Mouse (Mus musculus): Measurements from ENCODE around the gene Mansc1. TPM values are rescaled to one million over a fixed set of nuclear protein-coding genes. Genes with fewer than 3 reads are reported as not detected.

The Mansc1 gene
- total RNA-seq, 2 experiments from 2014 or later = 3.2 to 4.0 TPM

DNA sequence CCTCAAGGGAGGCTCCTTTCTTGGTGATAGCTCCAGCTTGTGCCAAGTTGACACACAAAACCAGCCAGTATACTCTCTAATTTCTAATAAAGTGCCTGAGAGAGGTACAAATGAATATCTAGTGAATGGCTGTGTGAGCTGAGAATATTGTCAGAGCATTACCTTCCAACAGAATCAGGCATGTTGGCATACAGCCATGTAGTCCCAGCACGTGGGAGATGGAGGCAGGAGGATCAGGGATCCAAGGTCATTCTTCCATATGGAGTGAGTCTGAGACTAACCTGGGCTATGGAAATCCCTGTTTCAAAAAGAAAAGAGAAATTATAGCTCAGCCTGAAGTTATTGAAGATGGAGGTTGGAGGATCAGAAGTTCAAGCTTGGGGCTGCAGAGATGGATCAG lies 33.0 kb downstream of the Mansc1 start:
- DNase-seq = no peak

DNA sequence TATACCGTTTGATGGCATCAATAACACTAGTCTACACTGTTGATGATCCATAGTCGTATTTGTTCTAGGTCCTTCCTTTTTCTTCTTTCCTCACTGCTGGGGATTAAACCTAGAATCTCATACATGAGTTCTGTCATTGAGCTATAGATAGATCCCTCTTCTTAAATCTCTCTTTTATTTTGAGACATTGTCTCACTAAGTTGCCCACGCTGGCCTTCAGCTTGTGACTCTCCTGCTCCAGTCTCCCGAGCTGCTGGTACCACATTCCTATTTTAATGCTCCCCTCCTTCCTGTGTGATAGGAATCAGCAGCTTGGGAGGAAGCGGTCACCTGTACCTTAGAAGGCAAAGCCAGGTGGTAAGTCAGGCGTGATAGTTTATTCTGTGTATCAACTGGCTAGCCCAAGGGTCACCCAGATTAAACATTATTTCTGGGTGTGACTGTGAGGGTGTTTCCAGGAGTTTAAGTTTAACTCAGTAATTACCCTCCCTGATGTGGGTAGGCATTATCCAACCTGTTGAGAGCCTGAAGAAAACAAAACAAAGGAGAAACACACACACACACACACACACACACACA lies 34.5 kb downstream of the Mansc1 start:
- no peak for DNase-seq

DNA sequence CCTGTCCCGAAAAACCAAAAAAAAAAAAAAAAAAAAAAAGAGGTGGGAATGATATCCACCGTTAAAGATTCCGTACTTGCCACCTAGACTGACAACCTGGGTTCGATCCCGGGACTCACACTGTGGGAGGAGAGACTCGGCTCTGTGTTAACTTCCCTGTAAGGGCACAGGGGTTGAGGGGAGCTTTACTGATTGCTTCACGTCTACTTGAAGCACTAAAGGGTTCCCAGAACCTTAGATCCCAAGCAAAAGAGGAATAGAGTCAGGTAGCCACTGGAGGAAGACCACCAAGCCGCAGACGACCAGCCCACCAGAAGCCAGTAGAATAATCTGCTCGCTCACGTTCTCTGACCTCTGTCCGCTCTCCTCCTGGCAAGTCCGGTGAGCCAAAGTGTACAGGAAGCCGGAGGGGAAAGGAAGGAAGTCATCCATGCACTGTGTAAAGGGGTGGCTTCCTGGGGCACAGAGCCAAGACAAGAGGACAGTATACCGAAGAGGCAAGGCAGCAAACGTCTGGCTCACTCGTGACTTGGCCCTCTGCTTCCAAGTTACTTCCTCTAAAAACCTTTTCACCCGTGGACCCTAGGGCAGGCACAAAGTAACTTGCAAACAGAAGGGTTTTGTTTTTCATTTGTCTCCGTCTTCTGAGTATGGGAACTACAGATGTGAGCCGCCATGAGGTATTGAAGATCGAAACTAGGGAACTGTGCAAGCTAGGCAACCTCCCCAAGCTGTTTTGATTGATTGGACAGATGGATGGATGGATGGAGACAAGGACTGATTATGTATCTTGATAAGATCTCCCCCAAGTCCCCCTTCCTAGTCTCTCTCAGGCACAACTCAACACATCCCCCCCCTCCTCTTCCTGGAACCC lies 37.5 kb downstream of the Mansc1 start:
- peak; percentile 22 for DNase-seq

DNA sequence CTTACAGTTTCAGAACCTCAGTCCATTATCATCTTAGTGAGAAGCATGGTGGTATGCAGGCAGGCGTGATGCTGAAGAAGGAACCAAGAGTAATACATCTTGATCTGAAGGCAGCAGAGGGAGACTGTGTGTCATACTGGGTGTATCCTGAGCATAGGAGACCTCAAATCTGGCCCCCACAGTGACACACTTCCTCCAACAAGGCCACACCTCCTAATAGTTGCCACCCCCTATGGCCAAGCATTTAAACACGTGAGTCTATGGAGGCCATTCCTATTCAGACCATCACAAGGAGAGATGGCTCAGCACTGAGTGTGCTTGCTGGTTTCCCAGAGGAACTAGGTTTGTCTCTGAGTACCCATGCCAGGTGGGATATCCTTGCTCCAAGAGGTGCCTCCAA lies 40.7 kb downstream of the Mansc1 start:
- no peak for DNase-seq

- DNase-seq = no peak
These were observed 46.0 kb downstream of the Mansc1 start for GRCm38 (mm10) chr6:134586241-134586640.

GRCm38 (mm10) chr6:134584616-134585015 lies 47.7 kb downstream of the Mansc1 start:
- DNase-seq = no peak

DNA sequence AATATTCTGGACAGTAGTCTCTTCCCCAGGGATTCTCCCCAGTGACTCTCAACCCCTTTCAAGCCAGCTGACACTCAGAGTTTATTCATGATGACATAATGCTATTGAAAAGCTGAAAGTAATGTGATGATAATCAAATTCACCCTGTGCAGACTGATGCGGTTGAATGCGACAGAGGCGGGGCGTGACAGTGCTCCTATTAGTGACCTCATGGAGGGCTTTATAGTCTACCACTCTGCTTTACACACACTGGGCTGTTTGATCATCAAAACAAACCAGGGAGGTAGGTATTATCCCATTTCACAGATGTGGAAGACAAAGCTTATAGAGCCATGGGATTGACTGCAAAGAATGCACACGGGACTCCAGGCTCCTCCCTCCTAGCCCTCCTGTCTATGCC lies 50.2 kb downstream of the Mansc1 start:
- DNase-seq = no peak

DNA sequence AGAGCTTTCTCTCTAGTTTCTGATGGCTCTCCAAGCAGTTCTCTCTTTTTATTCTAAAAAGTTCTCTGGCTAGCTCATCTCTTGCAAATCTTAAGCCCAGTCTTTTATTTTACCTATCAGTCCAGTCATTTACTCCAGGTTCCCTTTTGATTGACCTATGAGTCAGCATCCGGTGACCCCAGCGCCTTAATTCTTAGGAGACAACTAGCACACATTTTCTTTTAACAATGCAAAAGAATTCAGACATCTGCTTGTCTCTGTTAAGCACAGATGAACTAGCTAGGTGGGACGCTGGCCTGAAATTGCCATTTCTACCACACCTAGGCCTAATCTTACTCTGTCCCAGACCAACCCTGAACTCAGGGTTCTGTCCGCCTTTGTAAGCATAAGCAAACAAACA lies 52.8 kb downstream of the Mansc1 start:
- no peak for DNase-seq

DNA sequence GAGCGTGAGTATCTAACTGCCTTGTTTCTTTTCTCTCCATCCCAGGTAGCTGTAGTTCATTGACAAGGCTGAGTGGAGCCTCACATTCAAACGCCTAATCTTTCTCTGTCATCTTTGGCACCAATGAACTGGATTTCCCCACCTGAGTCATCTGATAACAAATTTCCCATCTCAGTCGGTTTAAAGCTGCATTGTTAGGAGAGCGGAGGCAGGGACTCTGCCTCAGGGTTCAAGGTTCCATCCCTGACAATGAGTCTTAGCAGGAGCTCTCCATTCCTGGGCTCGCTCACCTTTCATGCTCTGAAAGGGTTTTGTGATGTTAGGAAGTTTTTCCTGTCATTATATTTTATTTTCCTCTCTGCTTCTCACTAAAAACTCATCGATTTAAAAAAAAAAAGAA lies 54.2 kb downstream of the Mansc1 start:
- DNase-seq = no peak

DNA sequence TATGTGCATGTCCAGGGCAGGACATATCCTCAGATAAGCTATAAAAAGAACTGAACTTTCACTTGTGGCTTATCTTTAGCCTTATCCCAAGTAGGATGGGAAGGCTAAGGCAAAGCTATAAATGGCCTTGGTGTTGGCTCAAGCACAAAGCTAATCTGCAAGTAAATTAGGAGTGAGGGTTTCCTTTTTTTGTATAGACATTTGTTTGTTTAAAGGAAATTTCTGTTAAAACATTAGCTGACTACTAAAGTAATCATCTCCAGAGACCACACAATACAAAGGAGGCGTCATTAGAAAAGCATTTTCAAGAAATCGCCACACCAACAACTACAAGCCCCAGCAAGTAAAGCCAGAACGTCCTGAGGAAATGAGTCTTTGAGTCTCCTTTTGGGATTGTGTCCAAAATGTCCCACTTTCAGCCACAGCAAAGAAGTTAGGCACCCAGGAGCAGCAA lies 57.0 kb downstream of the Mansc1 start:
- no peak for DNase-seq

GRCm38 (mm10) chr6:134567986-134568556 lies 64.2 kb downstream of the Mansc1 start:
- no peak for DNase-seq

DNA sequence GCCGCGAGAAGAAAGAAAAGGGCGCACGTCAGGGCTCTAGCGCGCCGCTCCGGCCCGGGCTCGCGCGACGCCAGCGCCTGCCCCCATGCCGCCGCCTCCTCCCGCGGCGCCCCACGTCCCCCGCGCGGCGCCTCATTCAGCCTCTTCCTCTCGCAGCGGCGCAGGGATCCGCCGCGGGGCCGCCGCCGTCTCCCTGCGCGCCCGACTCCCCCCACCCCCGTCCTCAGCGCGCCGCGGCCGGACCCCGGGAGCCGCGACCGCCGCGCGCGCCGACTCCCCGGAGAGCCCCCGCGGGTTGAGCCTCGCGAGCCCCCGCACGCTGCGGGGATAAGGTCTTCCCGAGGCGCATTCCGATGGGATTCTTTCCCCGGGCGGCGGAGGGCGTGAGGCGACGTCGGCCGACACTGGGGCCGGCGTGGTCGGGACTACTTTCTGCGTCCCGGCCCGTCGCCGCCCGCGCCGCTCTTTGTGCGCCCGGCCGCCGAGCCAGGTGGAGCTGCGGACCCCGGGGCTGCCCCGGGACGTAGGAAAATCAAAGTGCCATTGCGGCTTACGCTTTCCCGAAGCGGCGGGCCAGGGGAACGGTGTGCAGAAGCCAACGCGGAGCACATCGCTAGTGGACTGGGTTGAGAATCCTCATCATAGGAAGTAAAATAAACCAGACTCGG lies 65.3 kb downstream of the Mansc1 start, which contains the start of gene Lrp6:
Lrp6 (minus strand) TSS at position 148 of the 668 bp plus-strand sequence.
- peak; percentile 88 for DNase-seq

DNA sequence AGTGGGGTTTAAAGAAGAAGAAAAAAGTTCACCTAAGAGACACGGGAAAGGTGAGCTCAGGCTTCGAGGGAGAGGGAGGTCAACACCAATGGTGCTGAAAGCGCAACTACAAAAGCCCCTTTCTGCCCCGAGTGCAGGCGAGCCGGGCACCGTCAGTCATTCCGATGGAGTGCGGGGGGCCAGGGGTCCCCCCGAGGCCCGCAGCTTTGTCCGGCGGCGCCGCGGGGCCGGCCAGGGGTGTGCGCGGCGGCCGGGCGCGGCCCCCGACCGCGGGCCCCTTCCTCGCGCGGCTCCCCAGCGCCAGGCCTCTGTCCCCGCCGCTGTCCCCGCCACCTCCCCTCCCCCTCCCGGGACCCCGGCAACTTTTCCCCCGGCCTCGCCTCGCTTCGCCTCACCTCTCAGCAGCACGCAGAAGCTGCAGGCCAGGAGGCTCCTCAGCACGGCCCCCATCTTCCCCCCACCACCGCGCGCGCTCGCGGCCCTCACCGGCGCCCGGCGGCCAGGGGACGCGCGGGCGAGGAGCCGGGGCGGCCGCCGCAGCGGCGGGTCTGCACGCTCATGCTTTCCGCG lies 66.0 kb downstream of the Mansc1 start:
- no peak for DNase-seq

DNA sequence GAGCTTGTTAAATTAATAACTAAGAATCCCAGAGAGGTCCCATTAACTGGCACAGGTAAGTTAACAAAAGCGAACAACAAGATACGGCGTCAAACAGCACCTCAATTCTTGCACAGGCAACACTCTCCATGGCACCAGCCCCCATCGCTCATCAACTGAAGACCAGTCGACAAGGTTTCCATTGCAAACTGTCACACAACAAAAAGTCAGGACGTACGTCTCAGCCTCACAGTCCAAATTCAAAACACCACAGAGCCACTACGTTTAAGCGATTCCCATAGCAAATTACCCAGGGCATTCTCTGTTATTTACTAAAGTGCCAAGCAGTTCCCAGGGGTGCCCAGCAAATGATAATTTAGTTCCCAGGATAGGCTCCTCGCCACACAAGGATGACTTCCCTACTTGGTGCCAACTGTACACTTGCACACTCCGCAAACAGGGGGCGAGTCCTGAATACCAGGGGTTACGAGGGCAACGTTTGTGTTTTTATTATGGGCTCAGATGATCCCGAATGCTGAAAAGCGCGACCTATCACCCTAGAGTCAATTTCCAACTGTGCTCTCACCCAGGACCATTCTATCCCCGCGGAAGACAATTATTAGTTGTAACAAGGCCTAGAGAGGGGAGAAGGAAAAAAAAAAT lies 66.6 kb downstream of the Mansc1 start:
- no peak for DNase-seq

DNA sequence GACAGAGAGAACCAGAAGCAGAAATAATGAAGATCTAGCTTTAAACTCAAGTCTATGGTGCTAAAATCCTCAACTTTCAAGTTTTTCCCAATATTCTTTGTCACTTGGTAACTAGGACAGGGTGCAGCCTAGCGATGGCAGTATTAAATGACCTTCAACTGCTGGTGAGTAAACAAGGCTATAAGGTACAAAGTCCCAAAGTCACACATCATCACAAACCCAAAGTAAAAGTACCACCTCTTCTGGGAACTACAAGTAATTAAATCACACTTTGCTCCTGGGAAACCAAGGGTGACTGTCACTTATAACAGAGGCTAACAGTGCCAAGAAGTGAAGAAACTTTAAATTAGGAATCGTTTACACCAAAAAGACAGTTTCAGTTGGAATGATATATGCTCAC lies 67.7 kb downstream of the Mansc1 start:
- DNase-seq = no peak

GRCm38 (mm10) chr6:134559635-134560034 lies 72.7 kb downstream of the Mansc1 start:
- no peak for DNase-seq

Other genes starting within 250 kb of the Mansc1 start
- gene Bcl2l14, start 236.2 kb downstream of the Mansc1 start, total RNA-seq (2021) = not detected
- 10 to 100 TPM; 47.9 to 54.3 TPM for gene Lrp6, start 65.5 kb downstream of the Mansc1 start, total RNA-seq (2021)
- gene Borcs5, start 7.0 kb upstream of the Mansc1 start, total RNA-seq (2021) = 10 to 100 TPM; 10.3 to 12.1 TPM
- gene Dusp16, start 160.1 kb upstream of the Mansc1 start, total RNA-seq (2021) = 10 to 100 TPM; 15.1 to 18.4 TPM
- gene Crebl2, start 197.7 kb upstream of the Mansc1 start, total RNA-seq (2021) = 1 to 10 TPM; 3.9 to 4.6 TPM

Data from gastrocnemius, postnatal 10 days (tissue).